ENCODE assay signal across 28 mouse cellular contexts in the genomic region with DNA sequence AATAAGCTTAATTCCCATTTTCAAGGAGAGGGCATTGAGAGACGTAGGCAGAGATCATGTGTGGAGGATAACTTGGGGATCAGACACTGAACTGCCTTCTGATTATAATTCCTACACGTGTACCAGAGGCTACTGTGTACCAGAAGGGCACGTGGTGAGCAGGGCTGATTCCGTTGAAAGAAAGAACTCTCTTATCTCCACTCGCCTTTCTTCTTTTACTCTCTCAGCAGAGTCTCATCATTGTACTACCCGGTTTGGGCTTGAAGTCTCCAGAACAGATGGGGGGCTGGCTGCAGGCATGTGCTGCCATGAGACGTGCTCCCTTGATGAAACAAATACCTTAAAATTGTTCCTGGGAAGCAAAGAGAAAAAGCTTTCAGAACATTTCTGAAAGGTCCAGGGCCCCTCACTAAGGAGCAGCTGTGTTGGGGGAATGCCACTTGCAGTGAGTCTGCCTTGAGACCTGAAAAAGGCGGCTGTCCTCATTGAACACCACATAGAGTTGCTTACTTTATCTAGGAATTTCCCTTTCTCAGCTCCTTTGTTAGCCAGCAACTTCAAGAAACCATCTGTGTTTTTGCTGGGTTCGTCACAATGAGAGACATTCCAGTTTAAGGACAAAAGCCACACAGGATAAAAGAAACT. TPM values are rescaled to one million over a fixed set of nuclear protein-coding genes. Genes with fewer than 3 reads are reported as not detected.
DNase-seq lines count a peak whose midpoint lies in the region; ATAC-seq and TF ChIP-seq lines count a peak whose summit lies in the region.
"Had no signal": no experiment of that assay in that cellular context is flagged by ENCODE, and none has a peak within 500 bp of the region (broad histone marks: within the 10 kb centered on the region; RNA-seq: fewer than 3 reads in every experiment).

No protein-coding gene starts in this region.

- TF ChIP-seq CTCF in lung, embryonic 14.5 days (IDR thresholded peaks at IDR 0.05; ENCODE audit: low read depth) = no peak

- 0 out of 2 replicates have a peak overlapping the region, but pooled peaks have one; percentile 30 for H3K27ac ChIP-seq in lung, embryonic 14.5 days (ENCODE audit: low read depth)
- H3K27ac ChIP-seq in forebrain, embryonic 16.5 days (ENCODE audit: low read length) = peak overlapping the region; percentile 20
- H3K27ac ChIP-seq: embryonic facial prominence, embryonic 13.5 days; limb, embryonic 12.5 days; macrophage; neural tube, embryonic 13.5 days had no signal

- H3K36me3 ChIP-seq in lung, embryonic 14.5 days (ENCODE audit: insufficient read depth) = peaks cover 30% of the 10 kb centered on the region
- peaks cover 16% of the 10 kb centered on the region for H3K36me3 ChIP-seq in forebrain, embryonic 16.5 days (ENCODE audit: control insufficient read depth, insufficient read depth)

- no peak overlapping the region for H3K4me3 ChIP-seq in lung, embryonic 14.5 days (ENCODE audit: low read depth, low read length)
- H3K4me3 ChIP-seq in forebrain, embryonic 16.5 days (replicated peaks; ENCODE audit: low read length) = no peak overlapping the region
- H3K4me3 ChIP-seq: embryonic facial prominence, embryonic 13.5 days; erythroblast, embryonic 14.5 days; limb, embryonic 12.5 days; myocyte; neural tube, embryonic 13.5 days had no signal

- no peak overlapping the region for H3K9ac ChIP-seq in lung, embryonic 14.5 days
- no peak overlapping the region for H3K9ac ChIP-seq in forebrain, embryonic 16.5 days (replicated peaks; ENCODE audit: low read depth, low read length)
- H3K9ac ChIP-seq: embryonic facial prominence, embryonic 13.5 days; limb, embryonic 12.5 days; liver, postnatal 0 days; neural tube, embryonic 13.5 days had no signal

- no peak for DNase-seq in frontal cortex, adult 2 months (ENCODE audit: extremely low spot score in 1 of 2, low spot score in 1 of 2)
- DNase-seq in lung, embryonic 14.5 days = peak; percentile 21
- DNase-seq in lung, adult 18-20 months = no peak
- peak; percentile 19 for DNase-seq in brain, adult 2 months (ENCODE audit: low read depth, low spot score)
- no peak for DNase-seq in spleen, postnatal 10 days (ENCODE audit: low spot score in 2 of 2)
- DNase-seq in spleen, postnatal 14 days (ENCODE audit: low spot score in 2 of 2) = no peak
- DNase-seq: adrenal gland, postnatal 25 days; cerebellum, adult 2 months; cerebellum, postnatal 25 days; embryo, embryonic 11 days; gastrocnemius, postnatal 14 days; heart, adult 18-20 months; kidney, adult 18-20 months; kidney, postnatal 4 days; liver, postnatal 0 days; retina, postnatal 1 day; right cerebral cortex, postnatal 25 days; spleen, adult 18-20 months; thymus, postnatal 25 days had no signal

- H3K27me3 ChIP-seq in lung, embryonic 14.5 days (ENCODE audit: insufficient read depth, low read length) = no peaks in the 10 kb centered on the region
- no peaks in the 10 kb centered on the region for H3K27me3 ChIP-seq in forebrain, embryonic 16.5 days (replicated peaks; ENCODE audit: control insufficient read depth, insufficient read depth, low read length)
- H3K27me3 ChIP-seq: embryonic facial prominence, embryonic 13.5 days; limb, embryonic 12.5 days; neural tube, embryonic 13.5 days had no signal

- H3K9me3 ChIP-seq in lung, embryonic 14.5 days (ENCODE audit: low read depth, low read length) = no peaks in the 10 kb centered on the region
- no peaks in the 10 kb centered on the region for H3K9me3 ChIP-seq in forebrain, embryonic 16.5 days (ENCODE audit: control insufficient read depth, low read length)
- H3K9me3 ChIP-seq: neural tube, embryonic 13.5 days had no signal

- WGBS in lung, embryonic 14.5 days = 72% methylated on average over 9 of the region's 9 CpGs
- WGBS in forebrain, embryonic 16.5 days = 55% methylated on average over 9 of the region's 9 CpGs

- ATAC-seq in frontal cortex, adult (ENCODE audit: low TSS enrichment) = peak; percentile 58
- no peak for ATAC-seq in lung, embryonic 14.5 days (ENCODE audit: insufficient read depth)
- ATAC-seq in forebrain, embryonic 16.5 days = peak; percentile 67
- ATAC-seq: liver, postnatal 0 days had no signal

- H3K4me1 ChIP-seq in lung, embryonic 14.5 days (ENCODE audit: insufficient read depth) = no peaks in the 10 kb centered on the region
- 0 out of 2 replicates have a peak, but pooled peaks cover 3% of the 10 kb centered on the region for H3K4me1 ChIP-seq in forebrain, embryonic 16.5 days (replicated peaks; ENCODE audit: control insufficient read depth, insufficient read depth, low read length)
- H3K4me1 ChIP-seq: embryonic facial prominence, embryonic 13.5 days; limb, embryonic 12.5 days; neural tube, embryonic 13.5 days had no signal

- no peak overlapping the region for H3K4me2 ChIP-seq in lung, embryonic 14.5 days
- H3K4me2 ChIP-seq in forebrain, embryonic 16.5 days (ENCODE audit: low read length) = no peak overlapping the region
- H3K4me2 ChIP-seq: embryonic facial prominence, embryonic 13.5 days; limb, embryonic 12.5 days; liver, embryonic 11.5 days; neural tube, embryonic 13.5 days had no signal

RNA-seq across cellular contexts. Expression of gene Snrnp48, which starts 25.6 kb away (rescaled TPM):
- 27.8 and 29.1 TPM in 2 replicates for polyA plus RNA-seq in frontal cortex, adult 2 months (2012; rRNA removed)
- 39.1 and 40.5 TPM in 2 replicates for polyA plus RNA-seq in lung, embryonic 14.5 days (2014; fragmentation: Nextera tagmentation; extraction: Ambion mirVana)
- 28.7 and 29.5 TPM in 2 replicates for polyA plus RNA-seq in forebrain, embryonic 16.5 days (2015; fragmentation: Nextera tagmentation; extraction: Ambion mirVana)

Comparison
In these comparisons a context has a peak if more than half of its experiments do, and no peak if none do; other contexts are left out.
1. DNase-seq: peak in lung, embryonic 14.5 days (single experiment) and brain, adult 2 months (single experiment); none in frontal cortex, adult 2 months (0 of 2), lung, adult 18-20 months (0 of 2), spleen, postnatal 10 days (0 of 2) and spleen, postnatal 14 days (0 of 2).